Mouse (Mus musculus) Patski (cell line): ENCODE results near the gene Ptpn6. TPM values are rescaled to one million over a fixed set of nuclear protein-coding genes. Genes with fewer than 3 reads are reported as not detected.

Experiments
- ATAC-seq: fragments of 100-300 bp; one replicate; pipeline ENCODE4 v1.8.0; 2021
- CTCF ChIA-PET: fragments of 350-600 bp; sonication (Branson Sonifier 250); formaldehyde crosslinking; loops from one replicate; lab custom pipeline; 2022; ENCODE audit warnings: inconsistent platforms; lab: Charles Lee
- POLR2A ChIA-PET: fragments of 350-600 bp; sonication (Branson Sonifier 250); formaldehyde crosslinking; loops from one replicate; lab custom pipeline; 2022; ENCODE audit warnings: antibody characterized with exemption, inconsistent platforms; lab: Charles Lee
- DNase-seq: peaks from one replicate; pipeline ENCODE4 v3.0.0-alpha.2; 2011; ENCODE audit warnings: low read depth, low spot score
- H3K27me3 ChIP-seq: fragments of 371-371 bp; one replicate; pipeline ENCODE4 v1.5.1; 2021
- CTCF ChIP-seq: fragments of 100-300 bp; IDR thresholded peaks from one replicate; pipeline ENCODE4 v1.5.1; 2021
- in situ Hi-C: fragments of 300-500 bp; cut with MboI; formaldehyde crosslinking; loops from 3 replicates; pipeline ENCODE4 v1.11.1; 2018; ENCODE audit warnings: low pct_unique_long_range_greater_than_20kb, mixed read lengths
- polyA plus RNA-seq: library from polyadenylated mRNA; unstranded; gene quantifications from one replicate; pipeline ENCODE4 v1.2.3, GENCODE M21; 2021

Ptpn6 gene
- polyA plus RNA-seq, 1 experiment from 2014 or later: 1.5 TPM

- ATAC-seq (no peak), DNase-seq (no peak)
- H3K27me3 ChIP-seq: no peaks in the 10 kb centered on the region
- POLR2A ChIA-PET: no interaction called here
- CTCF ChIA-PET: no interaction called here
- in situ Hi-C loops: no loop called here
- TF ChIP-seq CTCF: no peak
Measured at GRCm38 (mm10) chr6:124732476-124733370, 5.8 kb downstream of the Ptpn6 start.

- in situ Hi-C loops: no loop called here
- CTCF ChIA-PET: no interaction called here
- no peaks in the 10 kb centered on the region for H3K27me3 ChIP-seq
- ATAC-seq (no peak), DNase-seq (no peak)
- TF ChIP-seq CTCF: no peak
- POLR2A ChIA-PET: interaction anchor here (1.0 kb wide), 1 partner anchor 10 kb away, joined by 4 read pairs; the partner anchor contains the start of gene Grcc10
Measured at GRCm38 (mm10) chr6:124731038-124731437, 7.5 kb downstream of the Ptpn6 start.

- ChIA-PET CTCF (interaction anchor here (1.0 kb wide), 1 partner anchor 27 kb away, joined by 3 read pairs; no protein-coding TSS in a partner anchor), POLR2A (interaction anchor here (0.6 kb wide), 1 partner anchor 581 kb away, joined by 3 read pairs; no protein-coding TSS in a partner anchor)
- no peak for TF ChIP-seq CTCF
- ATAC-seq (no peak), DNase-seq (no peak)
- no peaks in the 10 kb centered on the region for H3K27me3 ChIP-seq
- in situ Hi-C loops: no loop called here
Measured at GRCm38 (mm10) chr6:124729850-124730705, 8.4 kb downstream of the Ptpn6 start.

GRCm38 (mm10) chr6:124728621-124729020 is 9.9 kb downstream of the Ptpn6 start:
- POLR2A ChIA-PET: no interaction called here
- CTCF ChIA-PET: no interaction called here
- TF ChIP-seq CTCF: no peak
- ATAC-seq (no peak), DNase-seq (no peak)
- H3K27me3 ChIP-seq: no peaks in the 10 kb centered on the region
- in situ Hi-C loops: no loop called here

GRCm38 (mm10) chr6:124724472-124724871 is 14.0 kb downstream of the Ptpn6 start:
- no peaks in the 10 kb centered on the region for H3K27me3 ChIP-seq
- no peak for ATAC-seq
- in situ Hi-C loops: no loop called here
- ChIA-PET POLR2A (no interaction called here), CTCF (no interaction called here)
- TF ChIP-seq CTCF: no peak
- no peak for DNase-seq

GRCm38 (mm10) chr6:124723541-124723940 is 15.0 kb downstream of the Ptpn6 start:
- TF ChIP-seq CTCF: no peak
- ChIA-PET POLR2A (no interaction called here), CTCF (no interaction called here)
- in situ Hi-C loops: no loop called here
- DNase-seq: no peak
- no peaks in the 10 kb centered on the region for H3K27me3 ChIP-seq
- no peak for ATAC-seq

- ATAC-seq: no peak
- no peak for TF ChIP-seq CTCF
- POLR2A ChIA-PET: no interaction called here
- no peaks in the 10 kb centered on the region for H3K27me3 ChIP-seq
- CTCF ChIA-PET: no interaction called here
- no peak for DNase-seq
- in situ Hi-C loops: no loop called here
Measured at GRCm38 (mm10) chr6:124722876-124723473, 15.5 kb downstream of the Ptpn6 start.

GRCm38 (mm10) chr6:124720904-124721303 is 17.6 kb downstream of the Ptpn6 start:
- H3K27me3 ChIP-seq: no peaks in the 10 kb centered on the region
- ATAC-seq (no peak), DNase-seq (no peak)
- in situ Hi-C loops: no loop called here
- POLR2A ChIA-PET: no interaction called here
- CTCF ChIA-PET: no interaction called here
- TF ChIP-seq CTCF: no peak

- in situ Hi-C loops: no loop called here
- H3K27me3 ChIP-seq: no peaks in the 10 kb centered on the region
- POLR2A ChIA-PET: no interaction called here
- TF ChIP-seq CTCF: no peak
- DNase-seq (no peak), ATAC-seq (no peak)
- CTCF ChIA-PET: interaction anchor here (1.0 to 1.6 kb wide), 3 partner anchors 20 to 79 kb away, joined by 3 to 4 read pairs (median 3); partner anchors contain the start of gene Grcc10
Measured at GRCm38 (mm10) chr6:124719354-124719978, 19.0 kb downstream of the Ptpn6 start.

GRCm38 (mm10) chr6:124718703-124719102 is 19.8 kb downstream of the Ptpn6 start:
- H3K27me3 ChIP-seq: no peaks in the 10 kb centered on the region
- POLR2A ChIA-PET: no interaction called here
- ATAC-seq (no peak), DNase-seq (no peak)
- TF ChIP-seq CTCF: no peak
- in situ Hi-C loops: no loop called here
- CTCF ChIA-PET: interaction anchor here (1.0 to 1.6 kb wide), 2 partner anchors 21 to 22 kb away, joined by 3 to 4 read pairs; partner anchors contain the start of gene Grcc10
